Mouse (Mus musculus) mouse embryonic stem cell (cell line): ENCODE measurements around the gene Cer1.

Source experiments
- in situ Hi-C, 2 experiments: fragments of 300-500 bp; cut with MboI; formaldehyde crosslinking; loops; 1 replicate in 1 of 2; 3 replicates in 1 of 2; pipeline ENCODE4 v1.14.3; 2019 to 2020; ENCODE audit warnings: low sequenced_read_pairs in 2 of 2, low pct_unique_long_range_greater_than_20kb in 1 of 2, mixed read lengths in 1 of 2; ENCODE audit not compliant: unreplicated experiment in 1 of 2

The Cer1 gene

DNA sequence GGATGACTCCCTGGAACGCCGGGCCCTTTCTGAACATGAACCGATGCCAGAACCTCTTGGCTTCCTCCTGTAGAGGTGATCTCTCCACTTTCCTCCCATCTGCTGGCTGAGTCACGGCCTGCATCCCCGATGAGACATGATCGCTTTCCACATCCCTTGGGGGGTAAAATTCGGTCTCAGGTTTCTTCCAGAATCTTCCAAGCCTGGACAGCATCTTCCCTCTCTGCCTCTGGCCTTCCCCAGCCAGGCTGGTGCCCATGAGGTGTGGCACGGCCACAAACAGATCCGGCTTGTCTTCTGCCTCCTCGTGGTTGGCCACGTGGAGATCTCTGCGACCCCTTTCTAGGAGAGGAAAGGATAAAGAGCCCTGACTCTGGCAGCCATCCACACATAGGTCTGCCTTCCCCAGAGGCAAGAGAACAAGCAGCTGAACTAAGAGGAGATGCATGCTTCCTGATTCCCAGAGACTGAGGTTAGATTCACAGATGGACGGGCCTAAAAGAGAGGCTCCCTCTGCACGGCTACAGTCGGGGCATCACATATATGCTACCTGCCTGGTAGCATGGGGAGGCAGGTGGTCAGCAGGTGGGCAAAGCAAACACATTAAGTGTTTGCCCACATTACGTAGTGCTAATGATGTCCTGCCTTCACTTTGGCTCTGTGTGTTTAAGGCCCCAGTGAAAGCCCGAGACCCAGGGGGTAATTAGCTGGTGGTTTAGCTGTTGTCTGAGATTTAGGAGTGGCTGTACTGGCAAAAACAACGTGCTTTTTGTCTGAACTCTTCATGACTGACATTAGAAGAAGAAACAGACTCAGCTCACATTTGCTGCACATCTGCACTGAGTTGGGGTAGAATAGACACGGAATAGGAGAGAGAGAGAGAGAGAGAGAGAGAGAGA is at the start of gene Cer1:
TSS of gene Cer1 (minus strand) at position 513 of the 899 bp plus-strand sequence.
- in situ Hi-C loops, result no loop called here

GRCm38 (mm10) chr4:82934308-82934707 is 49.4 kb upstream of the Cer1 start:
- in situ Hi-C loops, result loop anchor here (10.0 to 25.0 kb wide), 2 partner anchors 290 to 297 kb away; no protein-coding TSS in a partner anchor

DNA sequence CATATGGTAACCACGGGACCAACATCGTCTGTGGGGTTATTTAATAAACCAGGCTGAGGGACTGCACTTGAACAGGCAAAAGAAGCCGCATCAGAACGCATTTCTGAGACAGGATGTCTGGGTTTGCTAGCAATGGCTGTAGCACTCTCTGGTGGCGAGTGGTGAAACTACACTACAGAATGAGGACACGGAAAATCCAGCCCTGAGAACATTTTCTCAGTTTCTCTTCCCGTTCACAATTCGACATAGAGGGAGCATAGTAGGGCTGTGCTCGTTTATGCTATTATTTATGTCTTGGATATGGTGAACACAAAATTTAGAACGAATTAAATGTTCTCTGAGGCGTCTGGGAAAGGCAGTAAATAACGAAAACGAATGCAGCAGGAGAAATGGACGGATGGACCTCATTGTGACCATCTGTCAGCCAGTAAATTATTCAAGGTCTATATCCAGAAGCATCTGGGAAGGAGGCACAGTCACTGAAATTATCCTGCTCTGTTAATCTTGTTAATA is 48.8 kb upstream of the Cer1 start:
- in situ Hi-C loops, result loop anchor here (10.0 to 25.0 kb wide), 2 partner anchors 289 to 296 kb away; no protein-coding TSS in a partner anchor

- in situ Hi-C loops, result loop anchor here (10.0 to 25.0 kb wide), 2 partner anchors 285 to 293 kb away; no protein-coding TSS in a partner anchor
These were observed 45.1 kb upstream of the Cer1 start for GRCm38 (mm10) chr4:82930079-82930478.

GRCm38 (mm10) chr4:82921962-82922361 is 37.0 kb upstream of the Cer1 start:
- in situ Hi-C loops, result no loop called here

GRCm38 (mm10) chr4:82918625-82919024 is 33.7 kb upstream of the Cer1 start:
- in situ Hi-C loops, result no loop called here

GRCm38 (mm10) chr4:82916678-82917050 is 31.7 kb upstream of the Cer1 start:
- in situ Hi-C loops, result no loop called here

GRCm38 (mm10) chr4:82916003-82916677 is 31.2 kb upstream of the Cer1 start:
- in situ Hi-C loops, result no loop called here

- in situ Hi-C loops, result no loop called here
These were observed 30.6 kb upstream of the Cer1 start for GRCm38 (mm10) chr4:82915576-82915975.

- in situ Hi-C loops, result no loop called here
These were observed 29.7 kb upstream of the Cer1 start for GRCm38 (mm10) chr4:82914601-82915143.

GRCm38 (mm10) chr4:82895227-82895626 is 10.3 kb upstream of the Cer1 start:
- in situ Hi-C loops, result no loop called here

- in situ Hi-C loops, result no loop called here
These were observed 7.3 kb upstream of the Cer1 start for GRCm38 (mm10) chr4:82892247-82892646.

GRCm38 (mm10) chr4:82891566-82891965 is 6.6 kb upstream of the Cer1 start:
- in situ Hi-C loops, result no loop called here

GRCm38 (mm10) chr4:82891049-82891448 is 6.1 kb upstream of the Cer1 start:
- in situ Hi-C loops, result no loop called here

DNA sequence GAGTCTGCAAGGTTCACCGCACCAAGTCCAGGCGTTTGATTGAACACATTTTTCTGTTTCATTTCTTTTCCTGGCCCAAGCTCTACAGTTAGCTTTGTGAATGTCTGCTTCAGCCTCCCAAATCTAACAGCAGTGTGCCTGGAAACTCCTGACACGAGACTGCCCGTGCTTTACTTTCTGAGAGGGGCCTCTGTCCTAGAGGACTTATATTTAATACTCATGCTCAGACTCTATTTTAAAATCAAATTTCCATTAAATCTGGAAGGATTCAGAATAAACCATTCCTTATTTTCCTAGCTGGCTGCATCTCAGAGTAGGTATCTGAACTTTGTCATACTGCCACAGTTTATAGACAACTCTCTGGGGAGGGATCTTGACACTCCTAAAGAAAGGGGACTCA is 5.6 kb upstream of the Cer1 start:
- in situ Hi-C loops, result no loop called here

- in situ Hi-C loops, result no loop called here
These were observed 1.2 kb upstream of the Cer1 start for GRCm38 (mm10) chr4:82886148-82886547.

GRCm38 (mm10) chr4:82885535-82885913 is 576 bp upstream of the Cer1 start:
- in situ Hi-C loops, result no loop called here

DNA sequence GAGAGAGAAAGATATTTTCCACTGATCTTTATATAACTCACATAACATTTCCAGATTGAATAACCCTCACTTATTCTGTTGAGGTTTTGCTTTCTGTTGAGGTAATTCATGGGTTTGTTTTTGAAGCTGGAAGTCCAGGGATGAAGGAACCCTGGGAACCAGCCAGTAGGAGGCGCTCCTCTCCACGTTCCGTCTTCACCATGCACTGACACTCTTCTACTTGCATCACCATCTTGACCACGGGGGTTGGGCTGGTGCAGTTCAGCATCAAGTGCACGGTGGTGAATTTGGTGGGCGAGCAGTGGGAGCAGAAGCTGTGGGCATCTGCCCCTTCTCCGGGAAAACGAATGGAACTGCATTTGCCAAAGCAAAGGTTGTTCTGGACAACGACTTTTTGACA is 2.4 kb downstream of the Cer1 start:
- in situ Hi-C loops, result no loop called here

DNA sequence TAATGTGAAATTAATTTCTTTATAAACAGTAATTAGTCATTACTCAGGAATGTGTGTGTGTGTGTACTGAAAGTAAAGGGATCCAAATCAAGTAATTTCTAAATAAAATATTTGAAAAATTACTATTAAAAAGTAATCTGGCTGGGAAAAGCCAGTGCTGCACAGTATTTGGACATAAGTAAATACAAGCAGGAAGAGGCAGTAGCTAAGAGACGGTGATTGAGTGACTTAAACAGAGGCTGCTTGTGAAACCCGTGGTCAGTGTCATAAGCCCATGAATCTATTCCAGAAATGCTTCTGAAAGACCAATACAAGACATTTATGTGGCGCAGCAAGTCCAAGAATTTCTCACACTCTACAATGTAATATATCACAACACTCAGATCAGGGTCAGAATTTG is 3.6 kb downstream of the Cer1 start:
- in situ Hi-C loops, result no loop called here
